Mouse (Mus musculus) ES-Bruce4 (cell line): ENCODE results near the gene Dcps. TPM values are rescaled to one million over a fixed set of nuclear protein-coding genes. Genes with fewer than 3 reads are reported as not detected.

Experiments
- H3K27ac ChIP-seq: 2 replicates; pipeline ENCODE4 v1.5.1; 2012; ENCODE audit warnings: low read length, inconsistent platforms; ENCODE audit not compliant: insufficient read depth
- H3K27me3 ChIP-seq: 2 replicates; pipeline ENCODE4 v1.6.1; 2012; ENCODE audit warnings: mild to moderate bottlenecking, low read length, inconsistent platforms; ENCODE audit not compliant: control insufficient read depth, poor library complexity, insufficient read depth, severe bottlenecking
- H3K36me3 ChIP-seq: 2 replicates; pipeline ENCODE4 v1.6.1; 2012; ENCODE audit warnings: inconsistent platforms, mild to moderate bottlenecking, low read length, moderate library complexity; ENCODE audit not compliant: control insufficient read depth, poor library complexity, insufficient read depth, severe bottlenecking
- H3K4me1 ChIP-seq: one replicate; pipeline ENCODE4 v1.8.1; 2011; ENCODE audit warnings: low read length; ENCODE audit not compliant: control insufficient read depth, insufficient read depth
- H3K4me3 ChIP-seq: 2 replicates; pipeline ENCODE4 v1.5.1; 2011; ENCODE audit warnings: low read depth, mild to moderate bottlenecking, low read length
- H3K9ac ChIP-seq: 2 replicates; pipeline ENCODE4 v1.6.1; 2012; ENCODE audit warnings: low read depth, mild to moderate bottlenecking, inconsistent platforms; ENCODE audit not compliant: poor library complexity, severe bottlenecking
- H3K9me3 ChIP-seq: replicated peaks from 2 replicates; pipeline ENCODE4 v1.6.1; 2012; ENCODE audit warnings: mild to moderate bottlenecking, low read length, inconsistent platforms; ENCODE audit not compliant: control insufficient read depth, poor library complexity, insufficient read depth, severe bottlenecking
- CTCF ChIP-seq: IDR thresholded peaks from one replicate; pipeline ENCODE4 v1.8.1; 2011; ENCODE audit warnings: low read depth, low read length
- EP300 ChIP-seq: IDR thresholded peaks from 2 replicates; pipeline ENCODE4 v1.6.1; 2011; ENCODE audit warnings: low read depth, low read length; ENCODE audit not compliant: insufficient read depth
- POLR2A ChIP-seq: IDR thresholded peaks from one replicate; pipeline ENCODE4 v1.8.1; 2011; ENCODE audit warnings: low read length; ENCODE audit not compliant: insufficient read depth
- polyA plus RNA-seq: library from polyadenylated mRNA; stranded (reverse); fragments of >200 nt; gene quantifications from 2 replicates; pipeline ENCODE4 v1.2.4, GENCODE M21; 2011; ENCODE audit warnings: low read depth; ENCODE audit not compliant: missing spikeins, insufficient read depth, insufficient read length

Dcps gene
- polyA plus RNA-seq, 1 experiment = 41.4 TPM

DNA sequence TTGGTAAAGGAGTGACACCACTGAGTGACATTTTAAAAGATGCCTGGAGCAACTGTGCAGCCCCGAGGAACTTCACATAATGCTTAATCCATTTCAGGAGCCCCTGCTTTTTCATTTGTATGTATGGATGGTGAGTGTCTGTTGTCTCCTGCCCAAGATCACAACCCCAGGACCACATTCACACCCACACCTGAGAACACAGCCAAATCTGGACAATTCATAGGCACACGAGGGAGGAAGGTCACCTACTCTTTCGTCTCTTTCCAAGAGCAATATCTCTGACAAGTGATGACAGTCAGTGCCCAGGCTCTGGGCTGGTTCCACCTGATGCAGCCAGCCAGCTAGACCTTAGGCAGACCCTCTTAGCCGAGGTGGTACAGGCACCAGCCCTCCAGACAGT lies 71.2 kb downstream of the Dcps start:
- Histone ChIP-seq H3K27me3 (no peaks in the 10 kb centered on the region), H3K4me3 (no peak overlapping the region), H3K9ac (no peak overlapping the region), H3K36me3 (no peaks in the 10 kb centered on the region), H3K27ac (no peak overlapping the region), H3K4me1 (peaks cover 2% of the 10 kb centered on the region), H3K9me3 (no peaks in the 10 kb centered on the region)
- TF ChIP-seq EP300 = no peak
- no peak for TF ChIP-seq POLR2A
- no peak for TF ChIP-seq CTCF

GRCm38 (mm10) chr9:35098762-35099161 lies 77.1 kb downstream of the Dcps start:
- H3K27me3 ChIP-seq = no peaks in the 10 kb centered on the region; the same call in 1 of the 2 replicates
- TF ChIP-seq POLR2A (no peak), CTCF (no peak), EP300 (no peak)
- H3K9me3 ChIP-seq = no peaks in the 10 kb centered on the region

DNA sequence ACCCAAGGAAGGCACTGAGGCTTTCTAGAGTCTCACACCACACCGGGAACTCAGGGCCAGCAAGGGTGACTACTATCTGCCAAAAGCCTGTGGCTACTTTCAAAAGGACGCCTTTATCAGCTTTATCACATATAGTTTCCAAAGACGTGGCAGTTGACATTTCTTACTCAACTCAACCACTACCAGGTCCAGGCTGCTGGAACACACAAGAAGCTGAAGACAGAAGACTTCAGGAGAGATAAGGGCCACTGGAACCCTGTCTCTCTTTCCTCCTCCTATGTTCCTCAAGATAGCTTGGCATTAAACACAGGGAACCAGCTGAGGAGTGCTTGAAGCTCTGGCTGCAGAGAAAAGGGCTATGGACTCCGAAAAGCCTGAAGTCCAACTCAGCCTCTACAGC lies 78.0 kb downstream of the Dcps start:
- Histone ChIP-seq H3K27ac (no peak overlapping the region), H3K9me3 (no peaks in the 10 kb centered on the region)

More at GRCm38 (mm10) chr9:35098762-35099161, 77.1 kb downstream of the Dcps start:
- no peaks in the 10 kb centered on the region for H3K36me3 ChIP-seq
- no peak overlapping the region for H3K9ac ChIP-seq
- H3K4me1 ChIP-seq = no peaks in the 10 kb centered on the region
- no peak overlapping the region for H3K27ac ChIP-seq
- H3K4me3 ChIP-seq = no peak overlapping the region

GRCm38 (mm10) chr9:35095726-35096125 lies 80.1 kb downstream of the Dcps start:
- Histone ChIP-seq H3K27ac (no peak overlapping the region), H3K4me1 (no peaks in the 10 kb centered on the region), H3K9me3 (peaks cover 3% of the 10 kb centered on the region), H3K36me3 (no peaks in the 10 kb centered on the region), H3K4me3 (no peak overlapping the region), H3K27me3 (no peaks in the 10 kb centered on the region; the same call in 1 of the 2 replicates), H3K9ac (no peak overlapping the region)
- TF ChIP-seq EP300 = no peak
- no peak for TF ChIP-seq POLR2A
- no peak for TF ChIP-seq CTCF

More for the DNA sequence above, 78.0 kb downstream of the Dcps start:
- Histone ChIP-seq H3K27me3 (no peaks in the 10 kb centered on the region; the same call in 1 of the 2 replicates), H3K4me3 (no peak overlapping the region), H3K4me1 (no peaks in the 10 kb centered on the region), H3K9ac (no peak overlapping the region), H3K36me3 (no peaks in the 10 kb centered on the region)
- no peak for TF ChIP-seq EP300
- no peak for TF ChIP-seq POLR2A
- TF ChIP-seq CTCF = no peak

DNA sequence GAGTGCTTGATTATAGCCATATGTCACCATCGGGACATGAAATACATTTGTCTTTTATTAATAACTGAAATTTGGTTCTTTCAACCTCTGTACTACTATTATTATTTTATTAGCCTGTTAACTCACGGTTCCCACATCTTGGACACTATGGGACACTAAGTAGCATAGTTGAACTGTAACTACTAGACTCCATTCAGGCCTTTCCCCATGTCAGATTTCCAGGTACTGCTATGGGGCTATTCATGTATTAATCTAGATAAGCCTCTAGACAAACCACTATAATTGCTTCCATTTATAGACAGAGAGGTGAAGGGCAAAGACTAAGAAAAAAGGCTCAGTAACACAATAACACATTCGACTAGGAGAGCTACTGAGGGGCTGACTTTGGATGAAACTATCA lies 82.5 kb downstream of the Dcps start:
- no peak overlapping the region for H3K9ac ChIP-seq
- no peak overlapping the region for H3K27ac ChIP-seq
- no peaks in the 10 kb centered on the region for H3K36me3 ChIP-seq
- peaks cover 9% of the 10 kb centered on the region for H3K9me3 ChIP-seq
- H3K4me1 ChIP-seq = no peaks in the 10 kb centered on the region
- no peak overlapping the region for H3K4me3 ChIP-seq
- no peak for TF ChIP-seq EP300
- TF ChIP-seq POLR2A = no peak
- no peak for TF ChIP-seq CTCF
- no peaks in the 10 kb centered on the region; the same call in 1 of the 2 replicates for H3K27me3 ChIP-seq

DNA sequence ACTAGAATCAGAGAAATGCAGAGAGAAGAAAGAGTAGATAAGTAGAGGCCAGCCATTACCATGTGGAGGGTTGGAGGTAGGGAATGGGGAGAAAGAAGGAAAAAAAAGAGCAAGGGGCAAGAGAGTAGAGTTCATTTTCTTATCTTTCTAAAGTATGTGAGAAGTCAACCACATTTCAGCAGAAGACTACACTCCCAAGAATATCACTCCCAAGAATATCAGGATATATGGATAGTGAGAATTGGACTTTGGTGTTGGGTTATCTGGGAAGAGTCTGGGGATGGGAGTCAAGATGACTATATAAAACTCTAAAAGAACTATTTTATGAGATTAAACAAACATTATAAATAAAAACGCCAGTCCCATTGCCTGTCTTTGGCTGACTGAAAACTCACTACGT lies 83.0 kb downstream of the Dcps start:
- Histone ChIP-seq H3K27ac (no peak overlapping the region), H3K36me3 (no peaks in the 10 kb centered on the region), H3K4me3 (no peak overlapping the region), H3K9ac (no peak overlapping the region), H3K4me1 (no peaks in the 10 kb centered on the region), H3K9me3 (peaks cover 9% of the 10 kb centered on the region), H3K27me3 (no peaks in the 10 kb centered on the region; the same call in 1 of the 2 replicates)
- no peak for TF ChIP-seq EP300
- TF ChIP-seq CTCF = no peak
- TF ChIP-seq POLR2A = no peak

Other genes with a start within 250 kb of the Dcps start
- gene St3gal4, start 56.8 kb downstream of the Dcps start, polyA plus RNA-seq = 8.0 and 9.5 TPM in 2 replicates
- 96.9 and 100 TPM in 2 replicates for gene Srpr, start 24.1 kb upstream of the Dcps start, polyA plus RNA-seq
- 10.8 and 11.8 TPM in 2 replicates for gene Tirap, start 24.2 kb upstream of the Dcps start, polyA plus RNA-seq
- 34.7 and 36.6 TPM in 2 replicates for gene Foxred1, start 35.0 kb upstream of the Dcps start, polyA plus RNA-seq
- 32.1 and 34.5 TPM in 2 replicates for gene Fam118b, start 91.7 kb upstream of the Dcps start, polyA plus RNA-seq
- 21.4 and 26.0 TPM in 2 replicates for gene Rpusd4, start 91.8 kb upstream of the Dcps start, polyA plus RNA-seq
- 22.9 and 31.1 TPM in 2 replicates for gene Cdon, start 245.1 kb upstream of the Dcps start, polyA plus RNA-seq